Mouse (Mus musculus) liver (tissue): ENCODE measurements around the gene Sema7a.

ENCODE experiments used
- DNase-seq: peaks from one replicate; pipeline ENCODE4 v3.0.0-alpha.2; 2020; ENCODE audit warnings: mixed read lengths

The Sema7a gene

DNA sequence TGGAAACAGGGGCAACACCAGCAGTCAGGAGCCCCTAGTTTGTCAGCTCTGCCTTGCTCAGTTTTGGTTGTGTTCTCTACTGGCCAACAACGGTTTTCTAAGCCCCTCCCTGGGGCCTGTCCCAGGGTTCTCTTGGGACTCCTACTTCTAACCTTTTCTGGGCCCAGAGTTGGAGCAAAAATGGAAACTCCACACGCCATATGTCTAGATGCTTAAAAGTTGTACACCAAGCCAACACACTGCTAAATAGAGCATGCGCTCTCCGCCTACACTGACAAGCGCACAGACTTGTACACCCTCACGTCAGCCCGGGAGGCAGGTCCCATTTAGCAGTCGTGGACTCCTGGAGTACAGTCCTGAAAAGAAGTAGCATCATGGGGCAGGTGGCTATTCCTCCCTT is 45.4 kb downstream of the Sema7a start:
- no peak for DNase-seq

DNA sequence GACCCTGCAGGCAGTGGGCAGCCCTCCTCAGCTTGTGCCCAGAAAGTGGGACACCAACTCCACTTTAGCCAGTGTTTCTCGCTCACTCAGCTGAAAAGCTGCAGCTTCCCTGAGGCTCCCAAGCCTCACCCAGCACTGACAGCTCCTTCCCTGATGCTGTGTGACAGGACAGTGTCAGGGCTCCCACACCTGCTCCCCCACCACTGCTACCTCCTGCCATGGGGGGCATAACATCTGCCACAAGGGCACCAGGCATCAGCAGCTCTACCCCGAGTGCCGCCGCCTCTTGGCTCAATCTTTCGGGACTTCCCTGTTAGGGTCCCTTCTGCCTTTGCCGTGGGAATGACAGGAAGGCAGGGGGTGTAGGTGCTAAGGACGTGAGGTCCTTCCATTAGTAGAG is 46.4 kb downstream of the Sema7a start:
- DNase-seq = no peak

DNA sequence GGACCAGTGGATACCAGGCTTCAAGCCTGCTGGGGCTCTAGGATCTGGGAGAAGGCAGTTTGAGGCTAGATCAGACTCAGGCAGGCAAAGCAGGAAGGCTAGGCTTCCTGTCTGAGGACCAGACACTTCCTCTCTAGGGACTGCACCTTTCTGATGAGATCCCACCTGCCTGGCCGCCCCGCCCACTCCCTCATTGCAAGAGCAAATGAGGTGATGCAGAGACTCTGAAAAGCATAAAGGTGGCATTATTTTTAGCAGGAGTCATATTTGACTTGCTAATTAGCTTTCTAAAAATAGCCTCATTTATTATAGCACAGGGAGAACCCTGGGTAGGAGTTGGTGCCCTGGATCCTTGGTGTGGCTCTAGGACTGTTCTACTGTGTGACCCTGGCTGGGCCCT is 48.2 kb downstream of the Sema7a start:
- DNase-seq = no peak

DNA sequence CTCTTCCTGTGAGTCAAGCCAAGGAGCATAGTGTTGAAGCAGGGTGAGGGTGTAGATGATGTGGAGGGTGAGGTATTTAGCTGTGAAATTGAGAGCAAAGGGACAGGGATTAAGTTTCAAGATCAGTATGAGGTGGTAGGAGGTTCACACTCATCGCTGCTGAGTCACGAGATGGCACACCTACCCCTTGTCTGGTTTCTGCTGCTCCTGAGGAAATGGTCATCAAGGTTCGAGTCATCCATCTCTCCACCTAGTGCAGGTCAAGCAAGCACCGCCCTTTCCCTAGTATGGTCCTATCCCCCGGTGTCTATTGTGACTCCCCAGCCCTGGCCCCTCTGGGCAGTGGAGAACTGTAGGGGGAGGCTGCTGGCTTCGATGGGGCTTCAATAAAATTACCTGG is 49.4 kb downstream of the Sema7a start:
- no peak for DNase-seq

DNA sequence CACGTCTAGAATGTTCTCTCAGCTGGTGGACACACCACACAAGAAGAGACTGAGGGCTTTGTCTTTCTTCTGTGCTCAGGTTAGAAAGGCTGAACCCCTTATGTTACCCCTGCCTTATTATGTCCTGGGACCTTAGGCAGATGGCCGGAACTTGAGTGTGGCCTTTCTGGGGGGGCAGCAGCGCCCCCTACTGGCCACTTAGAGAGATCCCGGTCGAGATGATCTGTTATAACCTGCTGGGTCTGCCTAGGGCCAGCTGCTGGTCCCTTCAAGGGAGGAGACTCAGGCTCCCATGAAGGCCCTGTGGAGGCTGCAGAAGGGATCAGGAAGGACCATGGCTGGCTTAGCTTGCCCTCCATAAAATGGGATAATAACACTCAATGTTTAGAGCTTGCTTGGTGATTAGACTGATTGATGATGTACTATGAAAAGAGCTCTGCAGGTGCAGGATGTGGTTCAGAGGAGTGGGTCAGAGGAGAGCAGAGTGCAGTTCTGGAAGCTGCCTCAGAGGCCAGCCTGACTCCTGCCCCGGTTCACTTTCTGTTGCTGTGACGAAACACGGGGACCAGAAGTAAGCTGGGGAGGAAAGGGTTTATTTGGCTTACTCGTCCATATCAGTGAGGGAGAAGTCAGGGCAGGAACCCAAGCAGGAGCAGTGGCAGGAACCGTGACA is 50.7 kb downstream of the Sema7a start:
- DNase-seq = peak; percentile 26

DNA sequence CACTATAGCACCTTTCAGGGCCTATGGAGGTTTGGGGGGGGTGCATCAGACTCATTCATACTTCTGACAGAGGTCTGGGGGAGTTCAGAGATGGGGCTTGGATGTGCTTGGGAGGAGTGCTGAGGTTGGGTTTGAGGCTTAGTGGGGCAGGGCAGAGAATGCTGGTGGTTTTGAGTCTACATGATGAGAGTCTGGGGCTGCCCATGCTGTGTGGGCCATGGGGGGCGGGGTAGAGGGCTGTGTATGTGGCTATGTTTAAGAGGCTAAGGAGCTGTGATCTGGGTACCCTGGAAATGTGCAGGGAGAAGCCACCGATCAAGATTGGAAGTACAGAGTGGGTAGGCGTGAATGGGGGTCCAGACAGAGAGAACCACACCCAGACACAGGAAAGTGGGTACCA is 52.1 kb downstream of the Sema7a start:
- DNase-seq = no peak

DNA sequence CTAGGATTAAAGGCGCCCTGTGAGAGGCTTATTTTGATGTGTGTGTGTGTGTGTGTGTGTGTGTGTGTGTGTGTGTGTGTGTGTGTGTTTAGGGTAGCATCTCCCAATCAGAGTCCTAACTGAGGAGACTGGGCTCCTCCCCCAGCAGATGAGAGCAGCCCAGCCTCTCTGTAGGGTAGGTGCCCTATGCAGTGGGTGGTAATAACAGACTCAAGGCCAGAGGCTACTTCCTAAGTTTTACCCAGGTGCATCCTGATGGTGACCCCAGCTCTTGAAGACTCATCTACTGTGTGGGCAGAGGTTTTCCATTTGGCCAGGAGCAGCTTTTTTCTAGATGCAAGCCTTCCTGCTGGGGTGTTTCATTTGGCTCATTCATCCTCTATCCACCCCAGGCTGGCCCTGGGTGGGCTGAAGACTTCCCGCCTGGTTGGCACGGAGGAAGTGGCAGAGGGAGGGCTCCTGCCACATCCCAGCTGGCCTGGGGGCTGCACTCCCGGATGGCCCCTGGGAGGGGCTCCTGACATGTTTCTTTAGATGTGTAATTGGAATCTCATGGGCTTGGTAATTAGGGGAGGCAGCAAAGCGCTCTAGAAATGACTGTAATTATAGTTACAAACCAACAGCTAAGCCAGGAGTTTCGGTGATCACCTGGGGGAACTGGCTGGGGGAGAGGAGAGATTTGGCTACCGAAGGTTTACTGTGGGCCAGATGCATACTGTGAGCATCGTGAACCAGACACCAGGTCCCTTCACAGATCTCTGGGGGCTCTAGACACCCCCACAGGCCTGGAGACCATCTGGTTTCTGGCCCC is 53.1 kb downstream of the Sema7a start:
- DNase-seq = no peak

DNA sequence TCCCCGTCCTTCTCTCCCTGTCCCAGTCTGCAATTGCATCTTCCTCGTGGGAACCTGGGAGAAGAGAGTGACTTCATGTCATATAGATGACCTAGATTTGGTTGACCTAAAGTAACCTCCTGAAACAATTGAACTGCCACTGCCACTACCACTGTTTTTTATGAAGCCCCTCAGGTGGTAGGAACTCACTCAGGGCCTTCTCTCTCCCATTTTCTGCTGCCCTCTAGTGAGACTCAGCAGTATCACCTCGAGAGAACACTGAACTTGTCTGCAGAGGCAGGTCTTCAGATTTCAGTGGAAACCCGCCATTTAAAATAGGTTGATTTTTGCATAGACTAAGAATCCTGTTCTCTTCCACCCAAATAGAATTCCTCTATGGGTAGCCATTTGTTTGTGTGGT is 55.4 kb downstream of the Sema7a start:
- no peak for DNase-seq

DNA sequence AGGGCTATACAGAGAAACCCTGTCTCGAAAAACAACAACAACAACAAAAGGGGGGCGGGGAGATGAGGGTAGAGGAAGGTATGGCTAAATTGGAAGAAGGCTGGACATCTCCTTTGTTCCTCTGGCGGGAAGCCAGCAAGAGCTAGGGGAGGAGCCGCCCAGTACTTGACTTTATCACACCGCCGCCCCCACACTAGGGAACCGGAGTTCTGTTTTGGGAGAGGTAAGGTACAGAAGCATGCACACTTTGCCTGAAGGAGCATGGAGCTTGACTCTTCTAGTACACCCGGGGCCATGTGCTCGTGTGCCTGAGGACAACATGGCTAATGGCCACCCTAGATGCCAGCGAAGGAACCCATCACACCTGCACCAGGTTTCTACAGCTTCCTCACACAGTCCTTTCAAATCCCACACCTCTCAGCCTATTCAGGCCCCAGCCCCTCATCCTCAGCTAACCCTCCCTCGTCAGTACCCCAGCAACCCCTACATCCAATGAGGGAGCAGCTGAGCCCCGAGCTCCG is 57.7 kb downstream of the Sema7a start:
- DNase-seq = no peak

DNA sequence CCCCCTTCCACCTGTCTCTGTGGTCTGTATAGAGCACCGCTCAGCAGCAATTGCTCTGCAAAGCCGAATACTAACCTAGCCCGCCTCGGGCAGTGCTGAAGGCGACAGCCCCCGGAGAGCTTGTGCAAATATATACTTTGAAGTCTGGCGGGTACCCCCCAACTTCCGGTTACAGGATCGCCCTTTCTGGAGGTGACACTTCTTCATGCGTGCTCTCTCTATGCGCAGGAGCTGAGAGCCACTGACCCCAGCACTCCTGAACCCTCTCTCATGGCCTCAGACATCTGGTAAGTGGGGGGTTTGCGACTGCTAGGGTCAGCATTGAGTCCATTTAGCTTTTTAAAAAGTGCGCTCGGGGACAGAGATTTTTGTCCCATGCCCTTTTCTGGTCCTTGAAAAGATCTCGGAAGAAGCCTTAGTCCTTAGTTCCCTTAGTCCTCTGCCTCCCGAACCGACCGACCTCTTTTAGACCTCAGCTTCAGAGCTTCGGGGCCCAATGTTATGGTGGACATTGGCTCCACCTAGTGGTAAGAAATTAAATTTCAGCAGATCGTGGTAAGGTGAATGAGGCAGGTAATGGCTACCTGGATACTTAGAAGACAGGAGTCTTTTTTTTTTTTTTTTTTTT is 58.2 kb downstream of the Sema7a start:
- peak; percentile 36 for DNase-seq

DNA sequence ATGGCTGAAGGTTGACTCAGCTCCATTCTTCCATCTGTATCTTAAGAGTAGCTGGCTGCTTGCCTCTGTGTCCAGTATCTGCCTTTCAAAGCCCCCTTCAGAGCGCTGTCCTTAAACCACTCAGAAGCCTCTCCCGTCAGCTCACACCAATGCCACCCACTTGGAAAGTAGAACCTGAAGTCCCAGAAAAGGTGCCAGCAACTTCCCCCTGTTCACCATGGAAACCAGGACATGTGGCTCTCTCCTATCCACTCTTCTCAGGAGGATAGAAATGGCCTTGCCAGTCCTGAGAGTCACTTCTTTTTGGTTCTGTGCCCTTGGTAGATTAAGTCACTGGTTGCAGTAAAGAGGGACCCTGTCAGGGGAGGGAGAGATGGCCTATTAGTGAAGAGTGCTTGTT is 58.8 kb downstream of the Sema7a start:
- DNase-seq = no peak

DNA sequence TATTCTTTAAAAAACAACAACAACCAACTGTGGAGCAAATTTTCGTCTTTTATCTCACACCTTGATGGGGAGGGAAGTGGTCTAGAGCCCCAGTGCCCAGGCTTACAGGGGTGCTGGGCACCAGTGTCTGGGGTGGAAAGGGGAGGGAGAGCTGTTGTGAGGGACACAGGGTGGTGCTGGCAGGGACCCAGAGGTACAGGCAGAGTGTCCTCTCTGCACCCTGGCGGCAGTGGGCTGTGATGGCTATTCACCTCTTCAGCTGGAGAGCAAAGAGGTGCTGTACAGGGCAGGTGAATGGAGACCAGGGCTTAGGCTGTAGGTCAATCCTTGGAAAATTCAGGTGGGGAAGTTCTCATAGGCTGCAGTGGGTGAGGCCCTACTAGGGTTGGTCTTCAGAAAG is 59.8 kb downstream of the Sema7a start:
- DNase-seq = no peak

DNA sequence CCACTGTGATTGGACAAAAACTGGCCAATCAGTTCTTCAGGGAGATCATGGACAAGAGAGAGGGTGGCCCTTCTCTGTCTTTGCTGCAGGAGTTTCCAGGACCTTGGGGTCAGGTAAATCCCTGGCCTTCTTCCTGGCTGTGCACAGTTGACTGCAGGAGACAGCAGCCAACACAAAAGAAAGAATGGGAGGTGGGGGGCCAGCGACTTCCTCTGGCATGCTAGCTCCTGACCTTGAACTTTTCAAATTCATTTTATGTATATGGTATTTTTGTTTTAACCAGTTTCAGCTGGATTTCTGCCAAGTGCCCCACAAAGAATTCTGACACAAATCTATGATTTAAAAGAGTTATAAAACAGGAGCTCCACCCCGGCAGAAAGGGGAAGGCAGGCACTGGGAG is 63.4 kb downstream of the Sema7a start:
- no peak for DNase-seq

DNA sequence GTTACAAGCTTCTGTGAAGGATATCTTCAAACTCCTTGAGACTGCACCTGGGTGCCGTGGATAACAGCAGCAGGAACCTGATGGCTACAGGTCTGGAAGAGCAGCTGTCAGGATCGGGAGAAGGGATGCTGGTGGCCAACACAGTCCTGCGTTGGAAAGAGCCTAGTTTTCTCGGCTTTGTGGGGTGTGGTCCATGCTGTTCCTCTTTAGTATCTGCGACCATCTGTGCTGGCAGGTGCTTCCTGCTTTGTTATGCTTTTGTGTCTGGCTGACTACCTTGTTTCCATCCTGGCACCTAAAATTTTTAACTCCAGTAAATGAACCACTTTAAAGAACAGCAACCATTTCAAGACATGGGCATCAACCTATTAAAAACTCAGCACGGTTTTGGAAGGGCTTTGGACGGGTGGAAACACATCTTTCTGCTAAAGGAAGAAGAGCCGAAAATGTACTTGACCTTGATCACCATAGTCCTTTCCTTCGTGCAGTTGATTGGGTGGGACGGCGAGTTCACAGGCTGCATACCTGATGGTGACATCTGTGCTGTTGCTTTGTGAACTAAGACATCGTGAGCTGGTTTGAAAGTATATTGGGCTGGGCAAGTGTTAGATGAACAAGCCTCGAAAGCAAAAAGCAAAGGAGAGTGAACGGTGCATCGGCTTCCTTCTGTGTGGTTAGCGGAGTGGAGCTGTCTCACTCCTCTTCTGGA is 66.0 kb downstream of the Sema7a start, which contains the start of gene Cyp11a1:
Cyp11a1 (plus strand) TSS at position 659 of the 709 bp plus-strand sequence.
- DNase-seq = no peak

DNA sequence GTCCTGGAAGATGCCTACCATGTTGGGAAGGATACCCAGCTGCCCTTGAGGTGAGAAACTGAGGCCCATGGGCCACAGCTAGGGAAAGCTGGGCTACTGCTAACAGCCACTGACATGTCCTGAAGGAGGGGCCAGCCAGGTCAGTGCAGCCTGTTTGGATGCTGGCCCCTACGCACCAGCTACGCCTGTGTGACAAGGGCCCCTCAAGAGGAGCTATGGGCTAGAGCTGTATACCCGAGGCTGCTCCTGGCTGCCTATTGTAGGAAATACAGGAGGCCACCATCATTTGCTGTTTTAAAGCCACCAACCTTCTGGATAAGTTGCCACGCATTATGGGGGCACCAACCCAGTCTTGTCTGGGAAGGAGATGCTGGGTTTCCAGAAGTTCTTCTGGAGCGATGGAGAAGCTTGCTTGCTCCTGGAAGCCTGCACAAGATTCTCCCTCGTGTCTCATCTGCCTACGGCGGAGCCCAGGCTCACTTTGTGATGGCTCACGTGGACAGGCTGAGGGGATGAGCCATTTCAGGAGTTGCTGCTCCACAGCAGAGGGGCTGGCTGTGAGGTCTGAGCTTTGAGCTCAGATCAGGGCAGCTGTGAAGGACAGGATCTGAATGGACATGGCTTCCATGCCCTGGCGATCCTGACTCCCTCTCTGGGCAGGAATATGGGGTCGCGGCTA is 68.6 kb downstream of the Sema7a start:
- no peak for DNase-seq

DNA sequence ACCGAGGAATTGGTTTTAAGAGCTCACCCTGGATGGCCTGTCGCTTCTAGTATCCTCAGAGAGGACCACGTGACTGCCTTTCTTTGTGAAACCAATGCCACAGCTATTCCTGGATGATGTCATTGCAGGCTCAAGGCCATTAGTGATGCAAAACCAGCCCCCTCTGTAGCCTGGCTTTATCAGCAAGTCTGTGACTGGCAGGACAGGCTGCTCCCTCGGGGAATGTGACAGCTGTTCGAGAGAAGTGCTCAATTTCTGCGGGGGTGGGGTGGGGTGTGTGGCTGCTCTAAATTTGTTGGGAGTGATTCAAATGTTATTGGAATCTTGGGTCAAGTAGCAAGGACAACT is 69.1 kb downstream of the Sema7a start:
- peak; percentile 12 for DNase-seq

DNA sequence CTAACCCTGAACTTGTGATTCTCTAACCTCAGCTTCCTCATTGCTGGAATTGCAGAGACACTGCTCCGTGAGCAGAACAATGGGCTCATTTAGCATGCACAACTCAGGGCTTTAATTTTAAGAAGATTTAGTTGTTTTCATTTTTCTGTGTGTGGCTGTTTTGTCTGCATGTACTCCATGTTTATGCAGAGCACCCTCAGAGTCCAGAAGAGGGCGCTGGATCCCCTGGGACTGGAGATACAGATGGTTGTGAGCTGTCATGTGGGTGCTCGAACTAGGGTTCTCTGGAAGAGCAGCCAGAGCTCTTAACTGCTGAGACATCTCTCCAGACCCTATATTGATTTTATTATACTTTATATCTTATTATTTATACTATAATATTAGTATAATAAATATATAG is 69.7 kb downstream of the Sema7a start:
- no peak for DNase-seq

DNA sequence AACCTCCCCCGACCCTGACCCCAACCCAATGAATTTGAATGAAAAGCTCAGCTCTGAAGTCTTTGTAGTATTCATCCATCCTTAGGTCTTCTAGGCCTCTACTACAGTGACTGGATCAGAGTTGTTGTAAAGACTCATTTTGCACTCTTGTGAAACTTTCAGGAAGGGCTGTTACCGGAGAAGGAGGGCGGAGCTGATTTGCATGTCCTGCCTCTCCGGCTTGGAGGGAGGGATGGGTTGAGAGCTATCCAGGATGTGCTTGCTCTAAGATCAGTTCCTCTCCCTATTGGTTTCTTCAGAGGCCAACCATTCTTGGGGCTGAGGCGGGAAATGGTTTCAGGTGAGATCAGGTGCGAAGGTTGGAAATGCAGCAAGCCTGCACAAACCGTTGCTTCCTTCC is 71.1 kb downstream of the Sema7a start:
- DNase-seq = peak; percentile 23

DNA sequence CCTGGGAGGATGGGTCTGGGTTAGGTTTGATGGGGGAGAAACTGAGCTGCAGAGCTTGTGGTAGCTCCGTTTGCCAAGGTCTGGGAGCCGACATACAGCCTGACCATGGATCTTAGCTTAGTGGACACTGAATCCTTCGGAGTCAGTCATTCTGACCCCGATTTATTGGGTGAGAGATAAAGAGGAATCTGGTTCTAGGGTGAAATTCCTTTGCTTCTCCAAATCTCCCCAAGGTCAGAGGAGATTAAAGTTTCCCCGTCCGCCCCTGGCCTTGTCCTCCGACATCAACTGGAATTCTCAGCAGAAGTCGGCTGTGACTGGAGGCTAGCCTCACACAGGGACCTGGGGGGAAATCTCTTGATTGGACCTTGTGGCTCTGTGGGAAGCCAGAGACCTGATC is 71.6 kb downstream of the Sema7a start:
- DNase-seq = no peak
